Mouse (Mus musculus) bone marrow, adult 2 months (tissue): ENCODE data around the gene Hmbs.

Experiments used
- CTCF ChIP-seq: fragments of 200-500 bp; IDR thresholded peaks from 2 replicates; pipeline ENCODE4 v1.5.1; 2011; ENCODE audit warnings: low read length, control low read depth; ENCODE audit not compliant: control insufficient read depth, insufficient read depth
- POLR2A ChIP-seq: fragments of 200-500 bp; IDR thresholded peaks from 2 replicates; pipeline ENCODE4 v1.6.1; 2011; ENCODE audit warnings: low read depth, mild to moderate bottlenecking, control low read depth, low read length, borderline replicate concordance; ENCODE audit not compliant: control insufficient read depth

DNA sequence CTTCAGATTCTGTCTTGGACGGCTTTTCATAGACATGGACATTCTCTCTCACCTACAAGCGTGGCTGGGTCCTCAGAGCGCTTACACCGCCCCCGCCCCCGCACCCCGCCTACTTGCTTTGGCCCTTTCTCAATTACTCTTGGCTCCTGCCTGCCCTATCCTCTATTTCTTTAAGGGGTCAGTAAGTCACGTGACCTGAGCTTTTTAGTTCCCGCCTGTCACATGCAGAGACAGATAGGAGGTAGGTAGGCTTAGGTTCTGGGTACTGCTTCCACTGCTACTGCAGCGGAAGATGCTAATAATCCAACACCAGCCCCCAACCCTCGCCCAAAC, 55.1 kb downstream of the Hmbs start:
- TF ChIP-seq POLR2A = no peak
- TF ChIP-seq CTCF = no peak
